Mouse (Mus musculus) ES-E14 (cell line): ENCODE results near the gene Chrm4.

ENCODE experiments used
- HCFC1 ChIP-seq: IDR thresholded peaks from 2 replicates; pipeline ENCODE4 v1.6.1; 2012; ENCODE audit warnings: low read length, inconsistent platforms, borderline replicate concordance; ENCODE audit not compliant: insufficient read depth
- ZNF384 ChIP-seq: IDR thresholded peaks from 2 replicates; pipeline ENCODE4 v1.6.1; 2012; ENCODE audit warnings: low read depth, low read length, inconsistent platforms

DNA sequence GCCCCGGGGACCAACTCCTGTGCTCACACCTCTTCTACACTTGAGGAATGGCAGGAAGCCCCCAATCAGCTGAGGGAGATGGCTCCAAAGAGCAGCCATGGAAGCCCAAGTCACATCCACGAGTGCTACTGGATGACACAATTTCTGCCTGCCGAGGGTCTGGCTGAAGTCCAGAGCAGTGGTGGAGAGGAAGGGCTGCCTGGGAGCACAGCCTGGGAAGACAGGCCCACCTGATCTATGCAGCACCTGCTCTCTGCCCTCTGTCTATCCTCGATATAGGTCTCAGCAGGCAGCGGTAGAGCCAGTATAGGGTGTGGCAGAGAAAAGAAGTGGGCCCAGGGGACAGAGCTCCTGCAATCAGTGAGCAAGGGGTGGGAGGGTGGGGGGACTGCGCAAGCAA, 19.8 kb downstream of the Chrm4 start:
- TF ChIP-seq ZNF384 (no peak), HCFC1 (no peak)
